Mouse (Mus musculus) MEL (cell line): ENCODE measurements around the gene Ifna15. TPM values are rescaled to one million over a fixed set of nuclear protein-coding genes. Genes with fewer than 3 reads are reported as not detected.

Experiments
- DNase-seq: peaks from one replicate; pipeline ENCODE4 v3.0.0; 2011; ENCODE audit warnings: low read depth, low spot score
- H3K27ac ChIP-seq: 2 replicates; pipeline ENCODE4 v1.5.1; 2012; ENCODE audit warnings: low read depth, mild to moderate bottlenecking, control low read depth, low read length, moderate library complexity; ENCODE audit not compliant: control insufficient read depth
- H3K27me3 ChIP-seq, 2 experiments: fragments of 150-350 bp in 1 of 2; sonication (generic) in 1 of 2; 2 replicates each; pipeline ENCODE4 v1.6.1; 2012; ENCODE audit warnings: low read length in 2 of 2, mild to moderate bottlenecking in 2 of 2, improper control_type of control experiment in 1 of 2, moderate library complexity in 1 of 2; ENCODE audit not compliant: insufficient read depth in 2 of 2, control insufficient read depth in 1 of 2
- H3K36me3 ChIP-seq, 2 experiments: 2 replicates each; pipeline ENCODE4 v1.6.1; 2012 to 2014; ENCODE audit warnings: low read length in 2 of 2, improper control_type of control experiment in 1 of 2, inconsistent platforms in 1 of 2, mild to moderate bottlenecking in 1 of 2; ENCODE audit not compliant: insufficient read depth in 2 of 2, control insufficient read depth in 1 of 2
- H3K4me1 ChIP-seq, 2 experiments: fragments of 150-350 bp in 1 of 2; sonication (generic) in 1 of 2; 2 replicates each; pipeline ENCODE4 v1.6.1; 2012; ENCODE audit warnings: low read length in 2 of 2, improper control_type of control experiment in 1 of 2, mild to moderate bottlenecking in 1 of 2; ENCODE audit not compliant: insufficient read depth in 2 of 2, control insufficient read depth in 1 of 2
- H3K4me3 ChIP-seq, 2 experiments: fragments of 150-350 bp in 1 of 2; sonication (generic) in 1 of 2; 2 replicates each; pipeline ENCODE4 v1.5.1; 2012; ENCODE audit warnings: low read depth in 2 of 2, low read length in 2 of 2, mild to moderate bottlenecking in 2 of 2, moderate library complexity in 2 of 2, control low read depth in 1 of 2, improper control_type of control experiment in 1 of 2; ENCODE audit not compliant: control insufficient read depth in 1 of 2, insufficient read depth in 1 of 2
- H3K79me2 ChIP-seq: 2 replicates; pipeline ENCODE4 v1.6.1; 2012; ENCODE audit warnings: mild to moderate bottlenecking, low read length, moderate library complexity; ENCODE audit not compliant: control insufficient read depth, poor library complexity, insufficient read depth
- H3K9ac ChIP-seq: 2 replicates; pipeline ENCODE4 v1.6.1; 2012; ENCODE audit warnings: low read depth, mild to moderate bottlenecking, control low read depth, low read length, moderate library complexity; ENCODE audit not compliant: control insufficient read depth, poor library complexity, severe bottlenecking
- H3K9me3 ChIP-seq: fragments of 150-350 bp; sonication (generic); replicated peaks from 2 replicates; pipeline ENCODE4 v1.6.1; 2012; ENCODE audit warnings: mild to moderate bottlenecking, low read length, improper control_type of control experiment, moderate library complexity; ENCODE audit not compliant: insufficient read depth
- BHLHE40 ChIP-seq: IDR thresholded peaks from 2 replicates; pipeline ENCODE4 v1.6.1; 2012; ENCODE audit warnings: low read depth, mild to moderate bottlenecking, inconsistent platforms, low read length, improper control_type of control experiment, borderline replicate concordance
- CHD1 ChIP-seq: IDR thresholded peaks from 2 replicates; pipeline ENCODE4 v1.6.1; 2012; ENCODE audit warnings: low read depth, mild to moderate bottlenecking, inconsistent platforms, low read length, improper control_type of control experiment
- E2F4 ChIP-seq: IDR thresholded peaks from 2 replicates; pipeline ENCODE4 v1.6.1; 2011; ENCODE audit warnings: low read depth, low read length, improper control_type of control experiment, borderline replicate concordance
- ETS1 ChIP-seq: IDR thresholded peaks from 2 replicates; pipeline ENCODE4 v1.6.1; 2012; ENCODE audit warnings: low read depth, mild to moderate bottlenecking, inconsistent platforms, low read length, improper control_type of control experiment, moderate library complexity
- GABPA ChIP-seq: IDR thresholded peaks from 2 replicates; pipeline ENCODE4 v1.6.1; 2012; ENCODE audit warnings: low read depth, mild to moderate bottlenecking, inconsistent platforms, low read length, improper control_type of control experiment, moderate library complexity
- GATA1 ChIP-seq: IDR thresholded peaks from 2 replicates; pipeline ENCODE4 v1.6.1; 2011; ENCODE audit warnings: low read depth, low read length, improper control_type of control experiment
- HCFC1 ChIP-seq: IDR thresholded peaks from 2 replicates; pipeline ENCODE4 v1.6.1; 2012; ENCODE audit warnings: low read depth, mild to moderate bottlenecking, inconsistent platforms, low read length, improper control_type of control experiment, moderate library complexity
- JUND ChIP-seq: IDR thresholded peaks from 2 replicates; pipeline ENCODE4 v1.6.1; 2011; ENCODE audit warnings: low read depth, mild to moderate bottlenecking, improper control_type of control experiment, low read length
- KAT2A ChIP-seq: conservative IDR thresholded peaks from 2 replicates; pipeline ENCODE4 v1.6.1; 2012; ENCODE audit warnings: low read depth, low read length, improper control_type of control experiment, inconsistent platforms
- MAFK ChIP-seq: IDR thresholded peaks from 2 replicates; pipeline ENCODE4 v1.6.1; 2011; ENCODE audit warnings: low read depth, mild to moderate bottlenecking, low read length, improper control_type of control experiment, borderline replicate concordance
- MAZ ChIP-seq: IDR thresholded peaks from 2 replicates; pipeline ENCODE4 v1.6.1; 2012; ENCODE audit warnings: low read depth, mild to moderate bottlenecking, inconsistent platforms, low read length, improper control_type of control experiment
- MEF2A ChIP-seq: IDR thresholded peaks from 2 replicates; pipeline ENCODE4 v1.6.1; 2014; ENCODE audit warnings: low read depth, mild to moderate bottlenecking, inconsistent platforms, low read length, improper control_type of control experiment; ENCODE audit not compliant: poor library complexity, insufficient replicate concordance, severe bottlenecking; ENCODE audit errors: extremely low read depth
- MXI1 ChIP-seq: IDR thresholded peaks from 2 replicates; pipeline ENCODE4 v1.6.1; 2011; ENCODE audit warnings: mild to moderate bottlenecking, low read depth, low read length, improper control_type of control experiment
- NELFE ChIP-seq: IDR thresholded peaks from 2 replicates; pipeline ENCODE4 v1.6.1; 2011; ENCODE audit warnings: low read depth, low read length, improper control_type of control experiment
- TBP ChIP-seq: IDR thresholded peaks from 2 replicates; pipeline ENCODE4 v1.8.0; 2011; ENCODE audit warnings: low read depth, low read length, improper control_type of control experiment
- TCF12 ChIP-seq: IDR thresholded peaks from 2 replicates; pipeline ENCODE4 v1.6.1; 2014; ENCODE audit warnings: low read depth, mild to moderate bottlenecking, inconsistent platforms, low read length, improper control_type of control experiment, moderate library complexity
- UBTF ChIP-seq: IDR thresholded peaks from 2 replicates; pipeline ENCODE4 v1.6.1; 2012; ENCODE audit warnings: low read depth, mild to moderate bottlenecking, inconsistent platforms, low read length, improper control_type of control experiment, moderate library complexity, borderline replicate concordance; ENCODE audit not compliant: insufficient read depth
- USF2 ChIP-seq, 2 experiments: IDR thresholded peaks; 2 replicates each; pipeline ENCODE4 v1.6.1; 2011 to 2012; ENCODE audit warnings: improper control_type of control experiment in 2 of 2, low read length in 2 of 2, borderline replicate concordance in 1 of 2, inconsistent platforms in 1 of 2, low read depth in 1 of 2, mild to moderate bottlenecking in 1 of 2; ENCODE audit not compliant: insufficient read depth in 1 of 2
- ZC3H11A ChIP-seq: IDR thresholded peaks from 2 replicates; pipeline ENCODE4 v1.6.1; 2012; ENCODE audit warnings: low read depth, mild to moderate bottlenecking, inconsistent platforms, low read length, improper control_type of control experiment
- ZKSCAN1 ChIP-seq: IDR thresholded peaks from 2 replicates; pipeline ENCODE4 v1.6.1; 2012; ENCODE audit warnings: low read depth, mild to moderate bottlenecking, inconsistent platforms, low read length, improper control_type of control experiment, moderate library complexity
- ZMIZ1 ChIP-seq: IDR thresholded peaks from 2 replicates; pipeline ENCODE4 v1.6.1; 2012; ENCODE audit warnings: low read depth, mild to moderate bottlenecking, inconsistent platforms, low read length, improper control_type of control experiment, moderate library complexity
- polyA plus RNA-seq, 2 experiments: library from polyadenylated mRNA; stranded (reverse) in 1 of 2; unstranded in 1 of 2; fragments of >175 nt in 1 of 2; fragments of >200 nt in 1 of 2; gene quantifications; 2 replicates each; pipeline versions ENCODE4 v1.2.1 to v1.2.4; 2012; ENCODE audit warnings: low replicate concordance in 2 of 2, low read depth in 1 of 2; ENCODE audit not compliant: insufficient read length in 2 of 2, insufficient read depth in 1 of 2, missing spikeins in 1 of 2
- total RNA-seq: library from RNA; depleted of rRNA; stranded (reverse); fragments of 300-350 nt; gene quantifications from 2 replicates; pipeline ENCODE4 v1.2.3, GENCODE M21; 2012

Gene Ifna15
- total and polyA plus RNA-seq, 3 experiments: not detected

GRCm38 (mm10) chr4:88522674-88523073 is 35.4 kb downstream of the Ifna15 start, which contains the start of gene Ifnb1:
Ifnb1 (minus strand) TSS chr4:88522774.
- no peak within 1 kb of the TSS for H3K27ac ChIP-seq
- H3K9ac ChIP-seq: no peak within 1 kb of the TSS
- no peak for DNase-seq
- H3K4me3 ChIP-seq: no peak within 1 kb of the TSS
- H3K27me3 ChIP-seq: peaks cover 0 to 7% of the 10 kb centered on the region in 2 experiments
- no peaks in the 10 kb centered on the region for H3K4me1 ChIP-seq
- no peaks in the 10 kb centered on the region for H3K9me3 ChIP-seq
- no peaks in the 10 kb centered on the region for H3K79me2 ChIP-seq
- H3K36me3 ChIP-seq: no peaks in the 10 kb centered on the region
- no peak for TF ChIP-seq GABPA
- no peak for TF ChIP-seq HCFC1
- TF ChIP-seq MEF2A: no peak
- no peak for TF ChIP-seq MXI1
- no peak for TF ChIP-seq ETS1
- no peak for TF ChIP-seq BHLHE40
- no peak for TF ChIP-seq ZC3H11A
- no peak for TF ChIP-seq KAT2A
- TF ChIP-seq E2F4: no peak
- TF ChIP-seq ZMIZ1: no peak
- no peak for TF ChIP-seq ZKSCAN1
- TF ChIP-seq MAZ: no peak
- TF ChIP-seq TCF12: no peak
- TF ChIP-seq NELFE: no peak
- TF ChIP-seq TBP: no peak
- no peak for TF ChIP-seq MAFK
- no peak for TF ChIP-seq GATA1
- TF ChIP-seq USF2 (IDR thresholded peaks at IDR 0.05; ENCODE audit: borderline replicate concordance in 1 of 2, insufficient read depth in 1 of 2, low read depth in 1 of 2, low read length in 2 of 2): no peak
- no peak for TF ChIP-seq UBTF

- no peaks in the 10 kb centered on the region for H3K9me3 ChIP-seq
- DNase-seq: no peak
- no peak overlapping the region for H3K27ac ChIP-seq
- peaks cover 0 to 17% of the 10 kb centered on the region in 2 experiments; a peak in 2 of 4 replicates for H3K4me1 ChIP-seq
- H3K4me3 ChIP-seq: no peak overlapping the region
- peaks cover 0 to 13% of the 10 kb centered on the region in 2 experiments; a peak in 2 of 4 replicates for H3K36me3 ChIP-seq
- no peaks in the 10 kb centered on the region for H3K79me2 ChIP-seq
- peaks cover 0 to 5% of the 10 kb centered on the region in 2 experiments for H3K27me3 ChIP-seq
- no peak overlapping the region for H3K9ac ChIP-seq
- TF ChIP-seq CHD1: no peak
- no peak for TF ChIP-seq JUND
- no peak for TF ChIP-seq BHLHE40
Observed at GRCm38 (mm10) chr4:88517957-88518356, 40.1 kb downstream of the Ifna15 start.
